18 mouse cellular contexts compared by ENCODE assay signal in the genomic region with DNA sequence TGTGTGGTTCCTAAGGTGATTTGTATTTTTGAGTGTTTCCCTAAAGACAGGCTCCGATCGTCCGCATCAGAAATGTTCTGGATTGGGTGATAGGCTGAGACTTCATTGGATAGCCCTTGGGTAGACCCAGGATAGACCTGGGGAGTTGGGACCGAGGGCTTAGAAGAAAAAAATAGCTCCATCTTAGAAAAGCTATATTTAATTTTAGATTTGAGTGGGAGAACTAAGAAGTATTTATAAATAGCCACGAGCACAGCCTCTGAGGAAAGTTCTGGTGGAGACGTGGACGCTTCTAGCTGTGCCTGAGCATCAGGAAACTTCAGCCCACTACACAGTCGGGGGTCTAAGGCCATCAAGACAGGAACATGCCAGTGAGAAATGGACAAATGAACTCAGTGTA. TPM values are rescaled to one million over a fixed set of nuclear protein-coding genes. Genes with fewer than 3 reads are reported as not detected.
DNase-seq lines count a peak whose midpoint lies in the region; ATAC-seq and TF ChIP-seq lines count a peak whose summit lies in the region.
"Had no signal": no experiment of that assay in that cellular context is flagged by ENCODE, and none has a peak within 500 bp of the region (broad histone marks: within the 10 kb centered on the region; RNA-seq: fewer than 3 reads in every experiment).

No protein-coding gene starts in this region.

- H3K27me3 ChIP-seq in embryonic facial prominence, embryonic 10.5 days (replicated peaks; ENCODE audit: low read depth, poor library complexity, severe bottlenecking), result no peaks in the 10 kb centered on the region
- H3K27me3 ChIP-seq in liver, embryonic 15.5 days, result no peaks in the 10 kb centered on the region
- H3K27me3 ChIP-seq: embryonic facial prominence, embryonic 12.5 days; neural tube, embryonic 13.5 days had no signal

- peak overlapping the region; percentile 81 for H3K4me2 ChIP-seq in liver, embryonic 15.5 days
- H3K4me2 ChIP-seq: embryonic facial prominence, embryonic 12.5 days; neural tube, embryonic 13.5 days had no signal

- peak overlapping the region; percentile 98 for H3K9ac ChIP-seq in liver, embryonic 15.5 days
- H3K9ac ChIP-seq: embryonic facial prominence, embryonic 12.5 days; neural tube, embryonic 13.5 days had no signal

- intact Hi-C loops in gastrocnemius, adult 2 months (cut with DNase I), result no loop called here
- intact Hi-C loops in left cerebral cortex, adult 2 months (cut with DNase I), result no loop called here

- no peak for DNase-seq in gastrocnemius, adult 2 months
- no peak for DNase-seq in gastrocnemius, postnatal 4 days (ENCODE audit: low spot score in 2 of 2)
- no peak for DNase-seq in left cerebral cortex, adult 2 months (ENCODE audit: extremely low spot score in 1 of 2, low spot score in 2 of 2)
- no peak for DNase-seq in left cerebral cortex, adult 18-20 months (ENCODE audit: low spot score in 2 of 2)
- no peak for DNase-seq in embryonic facial prominence, embryonic 10.5 days (ENCODE audit: low spot score)
- DNase-seq in cerebellum, postnatal 36 days, result no peak
- DNase-seq: adrenal gland, adult 2 months; gastrocnemius, postnatal 25 days; heart, postnatal 10 days; kidney, adult 11 months; kidney, postnatal 10 days; right cerebral cortex, postnatal 25 days; thymus, postnatal 36 days had no signal

- no peak overlapping the region for H3K4me3 ChIP-seq in gastrocnemius, adult 2 months
- no peak overlapping the region for H3K4me3 ChIP-seq in left cerebral cortex, adult 2 months
- H3K4me3 ChIP-seq in embryonic facial prominence, embryonic 10.5 days, result no peak overlapping the region
- no peak overlapping the region for H3K4me3 ChIP-seq in liver, embryonic 15.5 days (replicated peaks)
- H3K4me3 ChIP-seq: embryonic facial prominence, embryonic 12.5 days; midbrain, embryonic 10.5 days; neural tube, embryonic 13.5 days had no signal

- TF ChIP-seq CTCF in gastrocnemius, adult 2 months (IDR thresholded peaks at IDR 0.05), result no peak
- no peak for TF ChIP-seq CTCF in left cerebral cortex, adult 2 months (IDR thresholded peaks at IDR 0.05)

- no peaks in the 10 kb centered on the region for H3K9me3 ChIP-seq in embryonic facial prominence, embryonic 10.5 days
- no peaks in the 10 kb centered on the region for H3K9me3 ChIP-seq in liver, embryonic 15.5 days (replicated peaks)
- H3K9me3 ChIP-seq: embryonic facial prominence, embryonic 12.5 days; midbrain, embryonic 10.5 days; neural tube, embryonic 13.5 days had no signal

- WGBS in embryonic facial prominence, embryonic 10.5 days, result 92% methylated on average over 8 of the region's 8 CpGs
- 79% methylated on average over 8 of the region's 8 CpGs for WGBS in liver, embryonic 15.5 days (ENCODE audit: insufficient replicate concordance)

- peak overlapping the region; percentile 31 for H3K27ac ChIP-seq in gastrocnemius, adult 2 months
- H3K27ac ChIP-seq in left cerebral cortex, adult 2 months, result peak overlapping the region; percentile 70; the same call in 1 of the 2 replicates
- peak overlapping the region; percentile 21; the same call in 1 of the 2 replicates for H3K27ac ChIP-seq in embryonic facial prominence, embryonic 10.5 days (replicated peaks)
- H3K27ac ChIP-seq in liver, embryonic 15.5 days (replicated peaks), result peak overlapping the region; percentile 99
- H3K27ac ChIP-seq: embryonic facial prominence, embryonic 12.5 days; hindbrain, postnatal 0 days; midbrain, embryonic 10.5 days; neural tube, embryonic 13.5 days had no signal

- H3K4me1 ChIP-seq in embryonic facial prominence, embryonic 10.5 days, result peaks cover 49% of the 10 kb centered on the region
- peaks cover 98% of the 10 kb centered on the region for H3K4me1 ChIP-seq in liver, embryonic 15.5 days (replicated peaks)

- peaks cover 35% of the 10 kb centered on the region for H3K36me3 ChIP-seq in embryonic facial prominence, embryonic 10.5 days (replicated peaks)
- H3K36me3 ChIP-seq in liver, embryonic 15.5 days (replicated peaks), result peaks cover 71% of the 10 kb centered on the region

- ATAC-seq in liver, embryonic 15.5 days (ENCODE audit: insufficient read depth), result no peak
- ATAC-seq: hindbrain, postnatal 0 days had no signal

RNA-seq across cellular contexts. Expression of gene Lpcat1, which starts 9.8 kb away (rescaled TPM):
- 1 to 10 TPM; 3.5 to 3.6 TPM for total RNA-seq in gastrocnemius, adult 2 months (2021)
- total RNA-seq in gastrocnemius, postnatal 4 days (2021), result 10 to 100 TPM; 17.8 to 19.0 TPM
- 10 to 100 TPM; 40.8 to 47.2 TPM for total RNA-seq in left cerebral cortex, adult 2 months (2021)
- 10 to 100 TPM; 45.9 to 48.0 TPM for total RNA-seq in left cerebral cortex, adult 18-20 months (2021)
- polyA plus RNA-seq in embryonic facial prominence, embryonic 10.5 days (2016; fragmentation: Nextera tagmentation; extraction: Ambion mirVana), result 59.4 and 60.5 TPM in 2 replicates
- polyA plus RNA-seq in liver, embryonic 15.5 days (2015; fragmentation: Nextera tagmentation; extraction: Ambion mirVana), result 73.8 and 78.2 TPM in 2 replicates

RNA-seq across cellular contexts. Expression of gene Slc6a3, which starts 59.8 kb away (rescaled TPM):
- not detected for total RNA-seq in gastrocnemius, adult 2 months (2021)
- total RNA-seq in gastrocnemius, postnatal 4 days (2021), result not detected
- under 1 TPM in 1 of 2 experiments, not detected in 1; 0.12 TPM for total RNA-seq in left cerebral cortex, adult 2 months (2021)
- total RNA-seq in left cerebral cortex, adult 18-20 months (2021), result under 1 TPM in 1 of 2 experiments, not detected in 1; 0.16 TPM
- polyA plus RNA-seq in embryonic facial prominence, embryonic 10.5 days (2016; fragmentation: Nextera tagmentation; extraction: Ambion mirVana), result 0.20 TPM in 1 of 2 replicates, not detected in the other
- 0.70 and 0.75 TPM in 2 replicates for polyA plus RNA-seq in liver, embryonic 15.5 days (2015; fragmentation: Nextera tagmentation; extraction: Ambion mirVana)
- total RNA-seq: gastrocnemius, postnatal 25 days; heart, postnatal 10 days had no signal

Comparison
In these comparisons a context has a peak if more than half of its experiments do, and no peak if none do; other contexts are left out.
1. RNA of gene Lpcat1, which starts 9.8 kb away (total RNA-seq): 45.9 to 48.0 TPM in left cerebral cortex, adult 18-20 months, 40.8 to 47.2 TPM in left cerebral cortex, adult 2 months and 17.8 to 19.0 TPM in gastrocnemius, postnatal 4 days; 3.5 to 3.6 TPM in gastrocnemius, adult 2 months; every median in the first group is over 4 times any median in the second.
2. H3K27ac ChIP-seq: peak in every context shown above with its lines; median percentile 99 in liver, embryonic 15.5 days; 70 in left cerebral cortex, adult 2 months; 31 in gastrocnemius, adult 2 months; 21 in embryonic facial prominence, embryonic 10.5 days.